Mouse (Mus musculus): ENCODE data around the gene Myo7a. TPM values are rescaled to one million over a fixed set of nuclear protein-coding genes. Genes with fewer than 3 reads are reported as not detected.

Myo7a gene
- total RNA-seq, 2 experiments from 2014 or later = 1.4 to 3.0 TPM

GRCm38 (mm10) chr7:98106272-98106671 lies 13.1 kb downstream of the Myo7a start:
- Histone ChIP-seq H3K4me3 (no peak overlapping the region; the same call in 1 of the 2 replicates), H3K27ac (peak overlapping the region; percentile 80)
- DNase-seq = no peak
- intact Hi-C loops (cut with DNase I) = no loop called here
- no peak for TF ChIP-seq CTCF (IDR thresholded peaks at IDR 0.05)

GRCm38 (mm10) chr7:98104481-98105435 lies 14.6 kb downstream of the Myo7a start:
- DNase-seq = no peak
- TF ChIP-seq CTCF (IDR thresholded peaks at IDR 0.05) = no peak
- H3K4me3 ChIP-seq = no peak overlapping the region
- H3K27ac ChIP-seq = peak overlapping the region; percentile 80
- intact Hi-C loops (cut with DNase I) = no loop called here

GRCm38 (mm10) chr7:98103942-98104292 lies 15.4 kb downstream of the Myo7a start:
- Histone ChIP-seq H3K4me3 (no peak overlapping the region), H3K27ac (peak overlapping the region; percentile 80)
- no peak for TF ChIP-seq CTCF (IDR thresholded peaks at IDR 0.05)
- DNase-seq = no peak
- intact Hi-C loops (cut with DNase I) = loop anchor here (1.0 kb wide), 1 partner anchor 15 kb away; the partner anchor contains the start of gene Myo7a

- Histone ChIP-seq H3K4me3 (peak overlapping the region; percentile 70), H3K27ac (peak overlapping the region; percentile 85)
- peak; percentile 69 for TF ChIP-seq CTCF (IDR thresholded peaks at IDR 0.05)
- intact Hi-C loops (cut with DNase I) = loop anchor here (1.0 kb wide), 1 partner anchor 16 kb away; the partner anchor contains the start of gene Myo7a
- DNase-seq = peak; percentile 83
Measured at GRCm38 (mm10) chr7:98103002-98103941, 16.1 kb downstream of the Myo7a start.

GRCm38 (mm10) chr7:98102488-98102887 lies 16.8 kb downstream of the Myo7a start:
- no peak for DNase-seq
- Histone ChIP-seq H3K27ac (peak overlapping the region; percentile 85; the same call in 1 of the 2 replicates), H3K4me3 (peak overlapping the region; percentile 70)
- TF ChIP-seq CTCF (IDR thresholded peaks at IDR 0.05) = no peak
- intact Hi-C loops (cut with DNase I) = no loop called here

- H3K27ac ChIP-seq = no peak overlapping the region
- intact Hi-C loops (cut with DNase I) = no loop called here
- no peak overlapping the region for H3K4me3 ChIP-seq
- TF ChIP-seq CTCF (IDR thresholded peaks at IDR 0.05) = no peak
- no peak for DNase-seq
Measured at GRCm38 (mm10) chr7:98097557-98097956, 21.8 kb downstream of the Myo7a start.

- TF ChIP-seq CTCF (IDR thresholded peaks at IDR 0.05) = no peak
- no peak for DNase-seq
- intact Hi-C loops (cut with DNase I) = no loop called here
- H3K4me3 ChIP-seq = no peak overlapping the region
- no peak overlapping the region for H3K27ac ChIP-seq
Measured at GRCm38 (mm10) chr7:98095852-98096251, 23.5 kb downstream of the Myo7a start.

GRCm38 (mm10) chr7:98086346-98086745 lies 33.0 kb downstream of the Myo7a start:
- no peak for DNase-seq
- Histone ChIP-seq H3K4me3 (no peak overlapping the region), H3K27ac (no peak overlapping the region)
- intact Hi-C loops (cut with DNase I) = loop anchor here (10.0 kb wide), 1 partner anchor 342 kb away; no protein-coding TSS in a partner anchor
- TF ChIP-seq CTCF (IDR thresholded peaks at IDR 0.05) = peak; percentile 67

GRCm38 (mm10) chr7:98085314-98085713 lies 34.0 kb downstream of the Myo7a start:
- Histone ChIP-seq H3K27ac (peak overlapping the region; percentile 38; the same call in 1 of the 2 replicates), H3K4me3 (peak overlapping the region; percentile 46)
- TF ChIP-seq CTCF (IDR thresholded peaks at IDR 0.05) = no peak
- DNase-seq = no peak
- intact Hi-C loops (cut with DNase I) = loop anchor here (10.0 kb wide), 1 partner anchor 341 kb away; no protein-coding TSS in a partner anchor

- TF ChIP-seq CTCF (IDR thresholded peaks at IDR 0.05) = no peak
- Histone ChIP-seq H3K4me3 (peak overlapping the region; percentile 46), H3K27ac (peak overlapping the region; percentile 38)
- intact Hi-C loops (cut with DNase I) = loop anchor here (10.0 kb wide), 1 partner anchor 340 kb away; no protein-coding TSS in a partner anchor
- no peak for DNase-seq
Measured at GRCm38 (mm10) chr7:98084541-98085293, 34.6 kb downstream of the Myo7a start.

GRCm38 (mm10) chr7:98082376-98082775 lies 36.9 kb downstream of the Myo7a start:
- DNase-seq = no peak
- TF ChIP-seq CTCF (IDR thresholded peaks at IDR 0.05) = no peak
- intact Hi-C loops (cut with DNase I) = loop anchor here (10.0 kb wide), 1 partner anchor 338 kb away; no protein-coding TSS in a partner anchor
- Histone ChIP-seq H3K27ac (no peak overlapping the region), H3K4me3 (no peak overlapping the region)

- Histone ChIP-seq H3K27ac (no peak overlapping the region), H3K4me3 (no peak overlapping the region)
- TF ChIP-seq CTCF (IDR thresholded peaks at IDR 0.05) = no peak
- intact Hi-C loops (cut with DNase I) = no loop called here
- DNase-seq = no peak
Measured at GRCm38 (mm10) chr7:98077453-98077852, 41.9 kb downstream of the Myo7a start.

Measured in gastrocnemius, adult 2 months (tissue).